Mouse (Mus musculus) CD4-positive helper T cell, adult 2 months (primary cell): ENCODE measurements at regions not wholly inside any gene's neighbourhood (a gene's known extent, or its start where the extent isn't known, plus 50 kb on each side); places are given as distances from the start of the nearest gene placed in this dataset.

Source experiments
- DNase-seq: peaks from one replicate; pipeline ENCODE4 v3.0.0-alpha.2; 2012; ENCODE audit warnings: low read depth, missing footprints, low spot score

DNA sequence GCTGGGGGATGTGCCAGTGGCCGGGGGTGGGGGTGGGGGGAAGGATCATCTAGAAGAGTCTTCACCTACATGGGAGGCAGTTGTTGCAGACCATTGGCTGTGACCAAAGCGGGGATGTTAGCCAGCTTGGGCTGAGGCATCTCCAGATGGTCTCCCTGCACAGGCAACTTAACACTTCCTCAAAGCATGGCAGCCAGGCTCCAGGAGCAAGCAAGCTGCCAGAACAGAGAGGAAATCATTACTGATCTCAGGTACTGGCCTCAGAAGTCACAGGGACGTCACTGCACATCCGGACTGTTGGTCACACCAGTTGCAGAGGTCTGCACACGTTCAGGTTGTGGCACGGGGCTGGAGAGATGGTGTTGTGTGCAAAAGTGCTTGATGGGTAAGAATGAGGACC is 321.1 kb upstream of the Tbx3 start:
- DNase-seq = peak; percentile 19

DNA sequence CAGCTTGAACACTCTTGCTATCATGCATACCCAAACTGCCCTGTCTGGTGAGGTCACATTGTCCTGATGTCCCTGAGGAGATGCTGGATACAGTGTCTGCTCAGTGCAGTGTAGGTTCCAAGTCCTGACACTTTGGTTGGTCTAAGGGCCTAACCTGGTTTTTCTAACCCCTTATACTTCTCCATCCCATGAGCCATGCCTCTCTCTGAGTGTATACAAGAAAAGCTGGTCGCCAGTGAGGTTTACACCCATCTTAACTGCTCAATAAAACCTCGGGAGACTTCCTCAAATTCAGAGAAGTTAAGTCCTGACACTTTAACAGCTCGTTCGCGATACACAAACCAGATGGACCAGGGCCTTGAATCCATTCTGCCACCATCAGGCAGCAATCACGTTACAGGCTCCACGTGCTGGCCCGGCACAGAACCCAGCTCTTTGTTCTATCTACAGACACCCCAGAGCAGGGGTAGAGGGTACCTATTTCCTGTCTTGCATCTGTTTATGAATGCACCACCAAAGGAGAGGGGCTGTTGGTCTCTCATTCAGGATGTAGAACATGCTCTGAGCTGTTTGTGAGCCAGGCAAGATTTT is 320.0 kb upstream of the Tbx3 start:
- DNase-seq = no peak

DNA sequence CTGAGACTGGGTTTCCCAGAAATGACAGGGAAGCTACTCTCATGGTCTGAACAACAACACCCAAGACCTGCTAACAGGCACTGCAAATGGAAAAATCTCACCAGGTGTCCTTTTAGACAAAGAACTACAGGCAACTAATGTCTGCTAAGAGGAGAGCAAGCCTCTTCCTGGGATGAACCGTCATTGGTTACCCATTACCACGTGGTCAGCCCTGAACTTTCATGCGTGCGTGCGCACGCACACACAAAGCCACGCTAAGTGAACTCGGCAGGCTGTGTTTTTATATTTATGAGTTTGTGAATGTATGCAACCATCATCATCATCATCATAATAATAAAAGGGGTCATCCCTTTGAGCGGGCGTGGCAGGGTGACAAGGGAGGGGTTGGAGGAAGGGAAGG is 315.0 kb upstream of the Tbx3 start:
- no peak for DNase-seq

DNA sequence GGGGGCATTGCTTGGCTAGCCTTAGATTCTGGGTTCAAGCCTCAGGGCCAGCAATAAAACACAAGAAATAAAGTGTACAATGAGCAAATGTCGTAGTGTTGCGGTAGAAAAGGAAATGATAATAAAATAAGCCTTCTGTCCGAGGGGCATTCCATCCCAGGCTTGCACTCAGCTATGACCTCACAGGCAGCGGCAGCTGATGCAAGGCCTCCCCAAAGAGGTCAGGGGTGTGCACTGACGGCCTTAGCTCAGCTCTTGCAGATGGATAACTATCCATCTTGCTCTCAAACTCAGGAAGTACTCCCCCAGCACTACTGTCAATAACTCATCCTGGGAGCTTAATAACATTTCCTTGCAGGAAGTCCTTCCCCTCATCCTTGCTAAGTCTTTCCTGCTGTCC is 314.4 kb upstream of the Tbx3 start:
- DNase-seq = no peak

DNA sequence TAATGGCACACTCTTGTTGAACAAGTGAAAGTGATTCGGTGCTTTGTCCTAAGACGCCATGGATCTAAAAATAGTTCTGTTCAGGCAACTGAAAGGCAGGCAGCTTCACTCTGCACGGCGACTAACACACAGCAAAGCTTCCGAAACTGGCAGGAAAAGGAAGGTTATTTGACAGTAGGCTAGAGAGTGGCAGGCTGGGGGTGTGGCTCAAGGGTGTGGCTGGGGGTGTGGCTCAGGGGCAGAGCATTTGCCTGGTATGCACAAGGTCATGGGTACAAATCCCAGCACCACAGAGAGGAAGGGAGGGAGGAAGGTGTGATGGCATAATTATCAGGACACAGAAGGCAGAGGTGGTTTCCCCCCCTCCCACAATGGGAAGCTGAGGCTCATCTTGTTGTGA is 310.8 kb upstream of the Tbx3 start:
- DNase-seq = peak; percentile 25

DNA sequence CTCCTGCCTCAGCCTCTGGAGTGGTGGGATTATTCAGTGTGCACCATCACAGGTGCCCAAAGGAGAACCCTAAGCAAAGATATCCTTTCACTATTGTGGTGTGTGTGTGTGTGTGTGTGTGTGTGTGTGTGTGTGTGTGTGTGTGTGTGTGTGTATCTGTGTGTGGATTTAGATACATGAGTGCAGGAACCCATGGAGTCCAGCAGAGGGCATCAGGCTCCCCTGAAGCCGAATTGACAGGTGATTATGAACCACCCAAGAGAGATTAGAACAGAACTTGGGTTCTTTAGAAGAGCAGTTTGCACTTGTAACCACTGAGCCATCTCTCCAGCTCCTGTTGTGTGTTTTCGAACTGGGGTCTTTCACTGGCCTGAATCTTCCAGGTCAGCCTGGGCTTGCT is 310.1 kb upstream of the Tbx3 start:
- no peak for DNase-seq

DNA sequence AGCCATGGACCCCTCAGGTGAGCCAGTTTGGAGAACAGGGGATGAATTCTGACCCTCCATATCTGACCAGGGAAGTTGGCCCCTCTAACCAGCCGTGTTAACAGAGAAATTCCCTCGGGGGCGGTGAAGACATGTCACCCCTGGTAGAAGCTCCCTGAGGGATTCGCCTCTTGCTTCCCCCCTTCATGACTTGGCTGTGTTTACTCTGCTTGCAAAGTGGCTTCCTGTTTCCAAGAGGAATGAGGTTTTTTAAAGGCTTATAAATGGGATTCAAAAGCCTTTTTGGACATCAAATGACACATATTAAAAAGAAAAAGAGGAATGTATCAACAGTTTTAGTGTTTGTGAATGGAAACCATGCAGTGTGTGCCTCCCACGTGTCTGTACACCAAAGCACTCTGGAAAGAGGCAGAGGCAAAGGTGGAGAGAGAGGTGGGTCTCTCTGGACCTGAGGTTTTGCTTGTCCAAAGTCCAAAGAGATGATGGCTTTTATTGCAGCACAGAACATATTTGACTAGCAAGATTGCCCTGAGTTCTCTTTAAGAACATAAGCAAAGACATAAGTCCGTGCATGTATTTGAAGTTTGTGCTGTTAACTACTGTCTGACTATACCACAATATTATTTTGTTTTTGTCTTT is 308.9 kb upstream of the Tbx3 start:
- DNase-seq = no peak

DNA sequence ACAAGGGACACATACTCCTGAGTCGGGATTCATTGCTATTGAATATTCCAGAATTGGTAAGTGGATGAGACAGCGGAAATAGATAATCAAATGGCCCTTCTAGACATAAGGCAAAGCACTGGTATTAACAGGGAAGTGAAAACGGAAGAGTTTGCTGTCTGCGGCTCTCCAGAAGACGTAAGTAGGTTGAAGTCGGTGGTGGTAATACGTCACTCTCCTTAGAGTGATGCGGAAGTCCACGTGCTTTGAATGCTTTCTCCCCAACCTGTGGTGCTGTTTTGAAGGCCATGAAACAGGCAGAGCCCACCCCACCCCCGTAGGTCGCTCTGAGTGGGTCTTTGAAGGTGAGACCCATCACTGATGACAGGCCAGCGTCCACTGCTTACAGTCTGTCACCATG is 308.0 kb upstream of the Tbx3 start:
- peak; percentile 24 for DNase-seq

DNA sequence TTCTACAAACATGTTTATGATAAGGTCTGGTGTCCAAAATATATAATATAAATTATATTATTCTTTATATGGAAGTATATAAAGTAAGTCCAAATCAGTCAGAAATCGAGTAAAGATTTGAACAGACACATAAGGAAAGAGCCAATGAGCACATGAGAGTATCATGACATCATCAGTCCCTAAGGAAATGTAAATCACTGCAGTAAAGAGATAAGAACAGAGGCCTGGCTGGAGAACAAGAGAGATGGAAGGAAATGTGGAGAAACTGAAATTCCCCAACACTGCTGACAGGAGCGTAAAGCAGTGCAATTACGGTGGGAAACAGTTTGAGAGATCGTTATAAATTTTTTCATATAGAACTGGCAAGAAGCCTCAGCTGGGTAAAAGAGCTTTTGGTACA is 306.2 kb upstream of the Tbx3 start:
- DNase-seq = no peak

DNA sequence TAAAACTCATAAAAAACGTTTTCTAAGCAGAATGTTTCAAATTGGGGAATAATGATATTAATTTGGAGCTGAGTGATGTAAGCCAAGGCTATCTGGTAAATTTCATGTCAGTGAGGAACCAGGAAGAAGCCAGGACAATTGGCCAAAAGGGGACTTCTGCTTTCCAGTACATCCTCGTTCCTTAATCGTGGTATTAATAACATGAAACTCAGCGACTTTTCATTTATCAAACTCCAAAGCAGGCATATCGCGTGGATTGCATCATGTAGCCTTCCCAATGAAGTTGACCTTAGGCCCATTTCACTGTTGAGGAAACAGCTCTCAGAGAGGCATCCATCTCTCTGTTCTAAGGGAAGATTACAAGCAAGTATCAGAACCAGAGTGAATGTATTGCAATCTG is 305.3 kb upstream of the Tbx3 start:
- DNase-seq = no peak

DNA sequence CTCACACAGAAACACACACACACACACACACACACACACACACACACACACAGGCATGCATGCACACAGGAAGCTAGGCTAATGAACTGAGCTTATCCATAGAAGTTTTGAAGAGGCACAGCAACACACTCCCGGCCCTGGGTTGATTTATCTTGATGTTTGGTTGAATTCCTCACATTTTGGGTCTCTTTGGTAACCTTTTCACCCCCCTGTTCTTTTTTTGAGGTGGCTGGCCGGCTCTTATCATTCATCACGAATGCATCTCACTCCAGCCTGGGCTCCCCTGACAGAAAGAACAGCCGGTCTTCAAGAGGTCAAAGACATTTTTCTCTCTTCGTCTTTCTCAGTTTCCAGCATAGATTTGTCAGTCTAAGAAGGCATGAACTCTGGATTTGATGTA is 304.2 kb upstream of the Tbx3 start:
- DNase-seq = no peak

DNA sequence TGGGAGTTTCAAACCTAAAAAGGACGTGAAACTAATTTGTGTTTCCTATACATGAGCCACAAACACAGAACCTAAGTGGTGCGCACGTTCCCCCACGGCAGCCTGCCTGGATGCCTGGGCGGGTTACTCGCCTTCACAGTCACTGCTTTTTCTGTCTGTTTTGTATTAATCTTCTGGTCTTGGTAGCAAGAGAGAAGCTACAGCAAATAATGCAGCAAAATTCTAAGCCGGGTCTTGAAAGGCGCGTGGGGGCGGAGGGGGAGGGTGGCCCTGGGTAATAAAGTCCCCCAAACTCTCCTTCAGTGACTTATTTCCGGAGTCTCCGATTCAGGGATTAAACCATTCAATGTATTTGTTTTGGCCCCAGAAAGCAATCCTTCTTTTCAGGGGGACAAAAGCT is 300.0 kb upstream of the Tbx3 start:
- no peak for DNase-seq

DNA sequence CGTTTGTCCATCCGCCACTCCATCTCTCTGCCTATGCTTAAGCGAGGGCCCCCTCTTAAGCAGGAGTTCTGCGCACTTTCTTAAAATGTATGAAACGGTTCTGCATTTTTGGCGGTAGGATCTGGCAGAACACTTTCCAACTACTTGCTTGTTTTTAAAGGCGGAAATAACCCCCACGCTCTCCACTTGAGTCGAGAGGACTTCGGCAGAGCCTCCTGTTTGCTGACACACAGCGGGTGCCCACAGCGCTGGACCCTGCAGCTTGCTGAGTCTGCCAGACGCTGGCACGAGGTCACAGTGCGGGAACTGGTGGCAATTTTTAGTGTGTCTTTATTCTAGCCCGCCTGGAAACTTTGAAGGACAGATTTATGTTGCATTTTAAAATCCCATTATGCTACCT is 299.5 kb upstream of the Tbx3 start:
- DNase-seq = no peak

DNA sequence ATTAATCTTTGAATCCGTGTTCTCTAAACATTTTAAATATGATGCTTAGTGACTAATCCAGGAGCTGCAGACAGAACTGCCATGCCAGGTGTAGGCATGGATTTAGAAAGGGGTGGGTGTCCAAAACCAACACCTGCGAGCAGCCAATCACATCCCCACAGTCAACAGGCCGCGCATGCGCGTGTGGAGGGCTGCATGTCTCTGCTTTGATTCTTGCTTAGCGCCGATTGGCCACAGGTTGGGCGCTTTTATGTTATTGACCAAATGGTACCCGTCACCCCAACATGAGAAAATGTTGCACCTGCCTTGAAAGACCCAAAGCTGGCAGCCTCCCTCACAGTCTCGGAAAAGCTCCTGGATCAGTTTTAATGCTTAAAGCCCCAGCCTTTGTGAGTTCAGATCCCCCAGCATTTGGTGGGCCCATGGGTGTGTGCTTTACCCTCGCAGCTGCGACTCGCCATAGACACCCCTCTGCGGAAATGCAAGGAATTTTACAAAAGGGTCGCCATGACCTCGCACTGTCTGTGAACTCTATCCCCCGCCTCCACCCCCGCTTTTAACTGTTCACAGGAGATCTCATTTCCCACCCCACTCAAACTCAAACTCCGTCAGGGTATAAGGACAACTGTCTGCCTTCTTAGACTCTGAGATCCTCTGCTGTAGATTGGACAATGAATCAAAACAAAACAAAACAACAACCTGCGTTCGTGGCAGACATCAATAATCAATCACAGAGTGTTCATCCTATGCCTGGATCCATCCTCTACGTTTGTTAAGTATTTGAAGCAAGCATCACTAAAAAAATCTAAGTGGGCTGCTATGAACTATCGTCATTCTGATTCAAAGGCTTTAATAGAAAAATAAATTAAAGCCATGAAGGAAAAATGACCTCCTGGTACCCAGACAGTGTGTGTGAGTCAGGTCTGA is 296.4 kb upstream of the Tbx3 start:
- DNase-seq = no peak

DNA sequence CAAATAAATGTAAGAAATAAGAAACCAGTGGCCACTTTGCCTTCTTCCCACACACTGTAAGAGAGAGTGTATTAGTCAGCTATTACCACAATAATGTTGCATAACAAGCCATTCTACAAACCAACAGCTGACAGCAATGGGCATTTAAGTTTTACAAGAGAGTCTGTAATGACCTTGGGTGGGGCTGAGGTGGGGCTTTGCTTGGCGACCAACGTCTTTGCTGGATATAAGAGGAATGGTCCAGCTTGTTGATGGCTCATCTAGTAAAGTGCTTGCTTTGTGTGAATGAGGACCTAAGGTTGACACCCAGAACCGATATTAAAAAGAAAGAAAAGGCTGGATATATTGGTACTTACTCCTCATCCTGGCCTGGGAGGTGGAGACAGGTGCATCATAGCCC is 295.6 kb upstream of the Tbx3 start:
- DNase-seq = no peak

DNA sequence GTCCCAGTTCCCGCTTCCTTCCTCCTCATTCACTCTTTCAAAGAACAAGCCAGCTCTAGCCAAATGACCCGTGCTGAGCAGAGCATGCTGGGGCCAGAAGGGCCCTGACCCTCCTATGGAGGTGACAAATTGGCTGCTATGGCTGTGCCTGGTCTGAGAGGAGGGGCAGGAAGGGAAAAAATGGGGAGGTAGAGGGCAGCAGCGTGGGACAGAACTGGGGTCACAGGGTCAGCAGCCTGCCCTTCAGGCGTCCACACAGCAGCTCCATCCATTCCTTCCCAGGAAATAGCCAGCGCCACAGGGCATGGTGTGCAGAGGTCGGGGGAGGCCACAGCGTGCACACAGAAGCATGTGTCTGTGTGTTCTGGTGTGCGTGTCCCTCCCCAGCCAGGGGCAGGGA is 292.2 kb upstream of the Tbx3 start:
- no peak for DNase-seq

DNA sequence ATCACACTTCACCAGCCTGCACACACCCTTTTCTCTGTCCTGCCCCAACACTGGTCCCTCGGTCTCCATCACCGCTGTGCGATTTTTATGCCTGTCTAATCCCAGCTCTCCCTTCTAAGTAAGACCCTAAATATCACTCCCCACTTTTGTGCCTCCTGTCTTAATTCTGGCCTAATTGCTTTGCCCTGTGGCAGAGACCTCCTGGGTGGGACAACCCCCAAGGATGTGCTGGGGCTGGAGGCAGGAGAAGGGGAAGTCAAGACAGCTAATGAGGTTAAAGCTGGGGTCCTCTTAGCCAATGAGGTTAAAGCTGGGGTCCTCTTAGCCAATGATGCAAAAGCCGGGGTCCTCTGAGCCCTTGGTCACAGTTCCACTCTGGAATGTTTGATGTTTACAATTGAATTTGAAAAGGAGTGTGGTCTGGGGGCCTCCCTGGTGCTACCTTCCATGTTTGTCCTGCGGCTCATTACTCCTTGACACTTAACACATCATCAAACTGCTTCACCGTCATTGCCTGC is 290.5 kb upstream of the Tbx3 start:
- no peak for DNase-seq

DNA sequence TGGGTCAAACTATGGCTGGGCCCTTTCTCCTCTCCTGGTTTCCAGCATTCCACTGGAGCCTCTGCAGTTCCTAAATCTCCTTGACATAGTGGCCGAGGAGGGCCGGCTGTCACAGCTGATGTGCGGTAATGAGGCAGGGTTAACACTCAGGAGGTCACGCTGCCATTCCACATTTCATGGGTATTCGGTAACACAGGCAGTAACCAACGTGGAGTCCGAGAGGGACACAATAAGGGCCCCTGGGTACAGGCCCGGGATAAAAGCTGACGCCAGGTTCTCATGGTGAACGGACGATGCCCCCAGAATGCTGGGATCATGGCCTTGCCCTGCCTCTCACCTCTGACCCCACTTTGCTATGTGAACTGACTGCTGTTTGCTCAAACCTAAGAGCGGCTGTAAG is 289.0 kb upstream of the Tbx3 start:
- DNase-seq = no peak

DNA sequence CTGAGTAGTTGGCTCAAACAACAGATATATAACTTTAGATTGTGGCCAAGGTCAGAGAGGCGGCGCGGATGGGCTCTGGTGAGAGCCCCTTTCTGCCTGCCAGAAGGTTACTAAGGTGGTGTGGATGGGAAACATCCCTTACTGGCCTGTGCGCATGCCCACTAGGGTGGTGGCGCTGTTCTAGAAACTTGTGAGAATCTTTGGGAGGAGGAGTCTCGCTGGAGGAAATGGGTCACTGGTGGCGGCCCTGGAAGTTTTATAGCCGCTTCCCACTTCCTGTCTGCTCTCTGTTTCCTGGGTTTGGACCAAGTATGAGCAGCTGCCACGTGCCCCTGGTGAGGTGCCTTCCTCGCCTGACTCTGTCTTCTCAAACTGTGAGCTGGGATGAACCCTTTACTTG is 285.0 kb upstream of the Tbx3 start:
- no peak for DNase-seq

DNA sequence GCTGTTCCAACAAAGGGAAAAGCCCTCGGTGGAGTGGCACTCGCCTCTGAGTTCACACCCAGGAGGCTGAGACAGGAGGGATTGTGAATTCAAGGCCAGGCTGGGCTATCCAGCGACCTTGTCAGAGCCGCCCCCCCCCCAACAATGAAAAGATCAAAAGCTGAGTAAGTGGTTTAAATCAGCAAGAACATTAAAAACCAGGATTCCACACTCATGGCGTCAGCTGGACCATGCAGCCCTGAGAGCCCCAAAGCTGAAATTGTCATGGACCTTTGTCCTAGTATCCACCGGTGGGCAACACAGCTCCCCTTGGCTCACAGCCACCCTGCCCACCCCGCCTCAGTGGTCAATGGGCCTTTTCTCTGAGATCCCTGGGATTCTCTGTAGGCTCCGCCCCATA is 283.6 kb upstream of the Tbx3 start:
- DNase-seq = no peak

DNA sequence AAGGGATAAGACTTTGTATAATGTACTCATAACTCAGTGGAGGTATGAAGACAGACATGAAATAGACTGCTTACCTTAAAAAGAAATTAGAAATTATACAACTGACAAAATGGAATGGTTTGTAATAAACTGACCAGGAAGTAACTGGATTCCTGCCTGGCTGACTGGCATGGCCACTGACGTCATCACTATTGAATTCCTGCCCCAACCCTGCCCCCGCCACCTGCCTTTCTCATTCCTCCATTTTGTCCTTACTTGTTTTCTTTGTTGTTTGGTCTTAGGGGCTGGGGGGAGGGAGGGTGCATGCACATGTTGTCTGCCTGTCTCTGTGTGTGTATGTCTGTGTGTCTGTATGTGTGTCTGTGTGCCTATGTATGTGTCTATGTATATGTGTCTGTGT is 283.2 kb upstream of the Tbx3 start:
- DNase-seq = no peak

DNA sequence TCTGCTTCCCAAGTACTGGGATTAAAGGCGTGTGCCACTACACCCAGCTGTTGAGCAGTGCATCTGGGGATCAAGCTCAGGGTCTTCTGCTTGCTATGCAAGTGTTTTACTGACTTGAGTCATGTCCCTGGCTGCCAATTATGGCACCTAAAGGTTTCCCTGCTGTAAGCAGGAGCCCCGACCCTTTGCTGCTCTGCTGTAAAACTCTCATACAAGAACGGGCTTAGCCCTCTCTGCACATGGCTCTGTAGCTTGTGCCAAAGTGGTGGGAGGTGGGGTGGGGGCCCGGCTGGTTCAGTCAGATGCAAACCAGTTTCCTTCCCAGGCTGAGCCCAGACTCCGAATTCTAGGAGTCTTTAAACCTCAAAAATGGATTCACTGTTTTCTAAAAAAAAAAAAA is 281.6 kb upstream of the Tbx3 start:
- DNase-seq = no peak

DNA sequence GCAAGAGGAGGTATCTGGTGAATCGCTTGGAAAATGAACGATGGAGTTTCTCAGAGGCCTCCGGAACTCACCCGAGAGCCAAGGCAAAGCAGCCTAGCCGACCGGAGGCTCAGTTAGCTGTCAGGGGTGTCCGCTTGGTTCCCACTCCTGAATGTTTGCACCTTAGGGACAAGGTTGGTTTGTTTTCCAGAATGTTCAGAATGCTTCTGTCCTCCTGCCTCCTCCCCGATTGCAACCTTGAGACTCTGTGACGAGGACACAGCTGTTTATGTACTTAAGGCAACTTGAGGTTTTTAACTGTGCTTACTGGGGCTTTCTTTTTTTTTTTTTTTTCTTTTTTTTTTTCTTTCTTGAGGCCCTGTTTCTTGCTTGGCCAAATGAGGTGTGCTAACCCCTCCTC is 281.1 kb upstream of the Tbx3 start:
- no peak for DNase-seq
